Comparison of ENCODE assay signal across 22 mouse cellular contexts in the genomic region with DNA sequence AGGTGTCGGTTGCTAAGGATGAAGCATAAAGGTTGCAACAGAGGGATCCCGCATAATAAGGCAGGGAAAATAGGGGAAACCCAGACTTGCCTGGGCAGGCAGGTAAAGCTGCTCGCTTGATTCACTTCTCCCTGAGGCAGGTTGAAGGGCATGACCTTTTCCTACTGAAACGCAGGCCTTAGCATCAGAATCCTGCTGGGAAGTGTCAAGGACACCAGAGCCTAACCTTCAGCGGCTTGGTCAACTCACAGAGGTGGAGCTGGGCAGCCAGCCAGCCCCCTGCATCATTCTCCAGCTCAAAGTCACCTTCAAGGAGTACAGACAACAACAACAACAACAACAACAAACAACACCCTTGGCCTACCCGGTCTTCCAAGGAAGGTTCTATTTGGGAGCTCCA. TPM values are rescaled to one million over a fixed set of nuclear protein-coding genes. Genes with fewer than 3 reads are reported as not detected.
DNase-seq lines count a peak whose midpoint lies in the region; ATAC-seq and TF ChIP-seq lines count a peak whose summit lies in the region.
"Had no signal": no experiment of that assay in that cellular context is flagged by ENCODE, and none has a peak within 500 bp of the region (broad histone marks: within the 10 kb centered on the region; RNA-seq: fewer than 3 reads in every experiment).

No protein-coding gene starts in this region.

- no peaks in the 10 kb centered on the region for H3K9me3 ChIP-seq in midbrain, embryonic 11.5 days (ENCODE audit: control insufficient read depth, low read length)
- H3K9me3 ChIP-seq: embryonic facial prominence, embryonic 10.5 days; forebrain, embryonic 13.5 days; heart, embryonic 13.5 days had no signal

- no peaks in the 10 kb centered on the region for H3K27me3 ChIP-seq in kidney, adult 2 months (replicated peaks; ENCODE audit: control insufficient read depth, insufficient read depth, low read length)
- no peaks in the 10 kb centered on the region for H3K27me3 ChIP-seq in midbrain, embryonic 11.5 days (ENCODE audit: control insufficient read depth, insufficient read depth, low read length)
- H3K27me3 ChIP-seq: CH12.LX; forebrain, embryonic 13.5 days had no signal

- H3K27ac ChIP-seq in kidney, adult 2 months (ENCODE audit: insufficient read depth, low read depth, low read length), result no peak overlapping the region
- H3K27ac ChIP-seq in midbrain, embryonic 11.5 days (ENCODE audit: low read depth, low read length), result no peak overlapping the region
- H3K27ac ChIP-seq: embryonic facial prominence, embryonic 10.5 days; forebrain, embryonic 13.5 days; gastrocnemius, adult 2 months; heart, embryonic 13.5 days had no signal

- H3K4me3 ChIP-seq in kidney, adult 2 months (ENCODE audit: insufficient read depth, low read depth, low read length), result no peak overlapping the region
- H3K4me3 ChIP-seq in midbrain, embryonic 11.5 days (ENCODE audit: low read depth, low read length), result no peak overlapping the region
- H3K4me3 ChIP-seq: embryonic facial prominence, embryonic 10.5 days; forebrain, embryonic 13.5 days; gastrocnemius, adult 2 months; heart, embryonic 13.5 days had no signal

- 60% methylated on average over 6 of the region's 6 CpGs for WGBS in kidney, adult 2 months
- WGBS in midbrain, embryonic 11.5 days, result 69% methylated on average over 6 of the region's 6 CpGs

- no peak for ATAC-seq in midbrain, embryonic 11.5 days (ENCODE audit: low FRiP score)
- no peak for ATAC-seq in megakaryocyte, adult 5-6 weeks (ENCODE audit: poor library complexity, severe bottlenecking)
- ATAC-seq: forebrain, embryonic 13.5 days; forebrain, postnatal 0 days; hindbrain, embryonic 16.5 days; inflammation-experienced regulatory T-cells, adult 6 months; intestine, postnatal 0 days had no signal

- H3K4me2 ChIP-seq in midbrain, embryonic 11.5 days, result no peak overlapping the region
- H3K4me2 ChIP-seq: forebrain, embryonic 13.5 days; heart, embryonic 13.5 days had no signal

- DNase-seq in kidney, adult 2 months, result peak; percentile 36
- no peak for DNase-seq in kidney, adult 9 months
- DNase-seq in ZHBTc4 (ENCODE audit: low read depth, low spot score), result peak; percentile 50
- peak; percentile 46 for DNase-seq in adrenal gland, postnatal 14 days
- no peak for DNase-seq in midbrain, embryonic 11.5 days (ENCODE audit: low spot score, missing footprints)
- no peak for DNase-seq in frontal cortex, postnatal 36 days (ENCODE audit: low spot score in 2 of 2)
- DNase-seq: cerebellum, adult 18-20 months; cerebellum, adult 9-11 months; cerebellum, postnatal 36 days; forebrain, postnatal 0 days; gastrocnemius, adult 2 months; gastrocnemius, postnatal 36 days; heart, adult 11 months; heart, postnatal 36 days had no signal

- TF ChIP-seq POLR2A in kidney, adult 2 months (IDR thresholded peaks at IDR 0.05; ENCODE audit: low read depth, low read length), result no peak

- H3K36me3 ChIP-seq in kidney, adult 2 months (ENCODE audit: control insufficient read depth, insufficient read depth, low read length), result no peaks in the 10 kb centered on the region
- no peaks in the 10 kb centered on the region for H3K36me3 ChIP-seq in midbrain, embryonic 11.5 days (ENCODE audit: control insufficient read depth, insufficient read depth, low read length)
- H3K36me3 ChIP-seq: embryonic facial prominence, embryonic 10.5 days; heart, embryonic 13.5 days had no signal

- no peak for TF ChIP-seq CTCF in kidney, adult 2 months (conservative IDR thresholded peaks at IDR 0.05; ENCODE audit: insufficient read depth, insufficient read length, low read depth, low read length)

- H3K4me1 ChIP-seq in kidney, adult 2 months (ENCODE audit: control insufficient read depth, insufficient read depth, low read length), result 0 out of 2 replicates have a peak, but pooled peaks cover 3% of the 10 kb centered on the region
- no peaks in the 10 kb centered on the region for H3K4me1 ChIP-seq in midbrain, embryonic 11.5 days (ENCODE audit: control insufficient read depth, insufficient read depth, low read length)
- H3K4me1 ChIP-seq: forebrain, embryonic 13.5 days had no signal

- no peak overlapping the region for H3K9ac ChIP-seq in midbrain, embryonic 11.5 days (ENCODE audit: low read length)
- H3K9ac ChIP-seq: forebrain, embryonic 13.5 days; forebrain, postnatal 0 days; heart, embryonic 13.5 days had no signal

RNA-seq across cellular contexts. Expression of gene Laptm4a, which starts 52.8 kb away (rescaled TPM):
- polyA plus RNA-seq in kidney, adult 2 months (2012; rRNA removed), result 256 and 291 TPM in 2 replicates
- total RNA-seq in adrenal gland, postnatal 14 days (2021), result 378 and 379 TPM in 2 replicates
- polyA plus RNA-seq in midbrain, embryonic 11.5 days (2014; fragmentation: Nextera tagmentation; extraction: Ambion mirVana), result 171 and 173 TPM in 2 replicates
- 121 and 132 TPM in 2 replicates for total RNA-seq in megakaryocyte, adult 5-6 weeks (2015)
- total RNA-seq in megakaryocyte, adult 5-6 weeks (2017), result 192 and 195 TPM in 2 replicates

Comparison
In these comparisons a context has a peak if more than half of its experiments do, and no peak if none do; other contexts are left out.
1. DNase-seq: peak in kidney, adult 2 months (single experiment), ZHBTc4 (single experiment) and adrenal gland, postnatal 14 days (single experiment); none in kidney, adult 9 months (single experiment), midbrain, embryonic 11.5 days (single experiment) and frontal cortex, postnatal 36 days (0 of 2).